Mouse (Mus musculus) G1E (cell line): ENCODE results near the gene Cfl2. TPM values are rescaled to one million over a fixed set of nuclear protein-coding genes. Genes with fewer than 3 reads are reported as not detected.
A peak's percentile ranks its signal among the peaks of the same experiment; 100 is the strongest.

ENCODE experiments used
- ATAC-seq: 2 replicates; pipeline ENCODE4 v1.8.0; 2016; ENCODE audit warnings: mild to moderate bottlenecking; ENCODE audit not compliant: insufficient number of reproducible peaks, poor library complexity, low FRiP score, severe bottlenecking; ENCODE audit errors: extremely low read depth
- DNase-seq: peaks from one replicate; pipeline ENCODE4 v3.0.0; 2012; ENCODE audit warnings: low spot score
- H3K27me3 ChIP-seq: 2 replicates; pipeline ENCODE4 v1.6.1; 2012; ENCODE audit warnings: mild to moderate bottlenecking, low read length, inconsistent platforms; ENCODE audit not compliant: insufficient read depth
- H3K36me3 ChIP-seq: replicated peaks from 2 replicates; pipeline ENCODE3; 2012; ENCODE audit warnings: mild to moderate bottlenecking, inconsistent platforms
- H3K4me1 ChIP-seq: 2 replicates; pipeline ENCODE4 v1.6.1; 2012; ENCODE audit warnings: low read depth, low read length, inconsistent platforms, mixed read lengths; ENCODE audit not compliant: insufficient read depth
- H3K4me3 ChIP-seq: 2 replicates; pipeline ENCODE4 v1.5.1; 2012; ENCODE audit warnings: low read depth, mild to moderate bottlenecking, inconsistent platforms, low read length, moderate library complexity, mixed read lengths
- H3K9me3 ChIP-seq: replicated peaks from 2 replicates; pipeline ENCODE4 v1.6.1; 2012; ENCODE audit warnings: inconsistent platforms
- CTCF ChIP-seq: IDR thresholded peaks from 2 replicates; pipeline ENCODE4 v1.5.1; 2012; ENCODE audit warnings: low read depth, low read length, inconsistent platforms, mixed read lengths
- GATA1 ChIP-seq: IDR thresholded peaks from 2 replicates; pipeline ENCODE4 v1.6.1; 2012; ENCODE audit warnings: borderline replicate concordance, low read length, inconsistent platforms, mixed read lengths
- GATA2 ChIP-seq: IDR thresholded peaks from 2 replicates; pipeline ENCODE4 v1.6.1; 2012; ENCODE audit warnings: low read depth, low read length, inconsistent platforms, borderline replicate concordance
- POLR2AphosphoS5 ChIP-seq: IDR thresholded peaks from 2 replicates; pipeline ENCODE4 v1.6.1; 2012; ENCODE audit warnings: low read depth, low read length, inconsistent platforms; ENCODE audit not compliant: insufficient replicate concordance
- TAL1 ChIP-seq: conservative IDR thresholded peaks from 2 replicates; pipeline ENCODE4 v1.6.1; 2012; ENCODE audit warnings: low read depth, low read length, inconsistent platforms, mixed read lengths
- polyA plus RNA-seq: library from polyadenylated mRNA; stranded (reverse); fragments of >175 nt; gene quantifications from 2 replicates; pipeline ENCODE4 v1.2.3, GENCODE M21; 2012
- total RNA-seq, 2 experiments: library from RNA; stranded (forward) in 1 of 2; stranded (reverse) in 1 of 2; fragments of 200-1000 nt in 1 of 2; fragments of >200 nt in 1 of 2; fragmentation: Nextera tagmentation in 1 of 2; gene quantifications; 2 replicates each; pipeline ENCODE4 v1.2.3; 2014 to 2017

The Cfl2 gene
- total and polyA plus RNA-seq, 3 experiments = 3.1 to 53.0 (median 45.0) TPM

GRCm38 (mm10) chr12:54844415-54844814 is 18.3 kb downstream of the Cfl2 start:
- DNase-seq (no peak), ATAC-seq (no peak)

GRCm38 (mm10) chr12:54841576-54841975 is 21.1 kb downstream of the Cfl2 start:
- Histone ChIP-seq H3K27me3 (peaks cover 4% of the 10 kb centered on the region), H3K4me1 (peaks cover 10% of the 10 kb centered on the region), H3K36me3 (no peaks in the 10 kb centered on the region), H3K9me3 (no peaks in the 10 kb centered on the region), H3K4me3 (no peak overlapping the region)
- TF ChIP-seq TAL1 = no peak
- no peak for TF ChIP-seq GATA2
- no peak for TF ChIP-seq POLR2AphosphoS5
- no peak for TF ChIP-seq GATA1
- TF ChIP-seq CTCF = no peak
- DNase-seq (no peak), ATAC-seq (no peak)

More at GRCm38 (mm10) chr12:54844415-54844814, 18.3 kb downstream of the Cfl2 start:
- no peaks in the 10 kb centered on the region for H3K36me3 ChIP-seq
- no peak overlapping the region for H3K4me3 ChIP-seq
- no peaks in the 10 kb centered on the region; the same call in 1 of the 2 replicates for H3K27me3 ChIP-seq
- TF ChIP-seq CTCF (no peak), POLR2AphosphoS5 (no peak), TAL1 (no peak), GATA2 (no peak), GATA1 (no peak)
- H3K9me3 ChIP-seq = no peaks in the 10 kb centered on the region
- peaks cover 12% of the 10 kb centered on the region for H3K4me1 ChIP-seq

DNA sequence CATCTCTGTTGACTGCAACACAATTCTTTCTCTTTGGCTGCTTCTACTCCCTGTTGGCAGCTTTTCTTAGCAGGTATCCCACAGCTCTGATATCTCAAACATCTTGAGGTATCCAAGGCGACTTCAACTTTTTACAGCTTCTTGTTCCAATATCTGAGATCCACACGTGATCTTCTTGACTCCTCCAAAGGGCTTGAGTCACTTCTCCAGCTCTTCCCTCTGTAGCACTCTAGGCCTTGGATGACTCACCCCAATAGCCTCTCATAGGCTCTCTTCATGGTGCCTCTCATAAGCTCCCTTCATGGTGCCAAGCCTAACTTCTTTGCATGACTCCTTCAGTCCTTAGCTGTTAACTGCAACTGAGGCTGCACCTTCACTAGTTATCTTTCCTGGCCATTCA is 22.9 kb downstream of the Cfl2 start:
- DNase-seq (no peak), ATAC-seq (no peak)
- H3K27me3 ChIP-seq = peaks cover 7% of the 10 kb centered on the region
- H3K4me1 ChIP-seq = peaks cover 18% of the 10 kb centered on the region
- TF ChIP-seq CTCF (no peak), GATA1 (no peak), GATA2 (no peak), TAL1 (no peak), POLR2AphosphoS5 (no peak)
- H3K36me3 ChIP-seq = no peaks in the 10 kb centered on the region
- no peaks in the 10 kb centered on the region for H3K9me3 ChIP-seq
- H3K4me3 ChIP-seq = no peak overlapping the region

GRCm38 (mm10) chr12:54838931-54839330 is 23.7 kb downstream of the Cfl2 start:
- TF ChIP-seq GATA2 (no peak), TAL1 (no peak), CTCF (no peak), GATA1 (no peak), POLR2AphosphoS5 (no peak)
- DNase-seq (no peak), ATAC-seq (no peak)
- Histone ChIP-seq H3K4me1 (peaks cover 17% of the 10 kb centered on the region), H3K9me3 (no peaks in the 10 kb centered on the region), H3K27me3 (peaks cover 9% of the 10 kb centered on the region), H3K36me3 (no peaks in the 10 kb centered on the region), H3K4me3 (no peak overlapping the region)

- TF ChIP-seq GATA1 (no peak), CTCF (no peak), POLR2AphosphoS5 (no peak), TAL1 (no peak)
- Histone ChIP-seq H3K9me3 (no peaks in the 10 kb centered on the region), H3K4me1 (peaks cover 20% of the 10 kb centered on the region), H3K36me3 (no peaks in the 10 kb centered on the region), H3K4me3 (no peak overlapping the region; the same call in 1 of the 2 replicates), H3K27me3 (peaks cover 12% of the 10 kb centered on the region)
- DNase-seq (no peak), ATAC-seq (no peak)
Measured at GRCm38 (mm10) chr12:54835608-54836570, 26.8 kb downstream of the Cfl2 start.

DNA sequence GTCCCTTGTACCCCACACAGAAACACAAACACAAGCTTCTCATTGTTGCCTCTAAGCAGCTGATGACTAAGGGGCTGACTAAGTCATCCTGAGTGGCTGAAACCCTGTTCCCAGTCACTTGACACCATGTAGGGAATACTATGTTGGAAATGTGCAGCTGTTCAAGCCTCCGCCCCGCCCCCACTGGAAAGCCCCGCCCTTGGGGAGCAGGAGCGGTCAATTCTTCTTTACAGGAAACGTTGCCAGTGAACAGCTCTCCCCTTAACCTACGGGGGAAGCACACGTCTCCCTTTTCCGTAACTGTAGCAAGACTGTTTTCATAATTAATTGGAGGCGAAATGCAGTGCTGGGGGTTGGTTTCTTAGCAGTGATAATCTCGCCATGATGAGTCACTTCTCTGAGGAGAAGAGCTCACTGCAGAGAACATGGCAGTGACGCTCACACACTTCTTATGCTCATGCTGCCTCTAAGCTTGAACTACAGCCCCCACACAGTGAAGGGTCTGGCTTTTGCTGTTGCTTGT is 27.7 kb downstream of the Cfl2 start:
- no peak for TF ChIP-seq GATA1
- no peak for TF ChIP-seq POLR2AphosphoS5
- TF ChIP-seq GATA2 = no peak
- H3K27me3 ChIP-seq = peaks cover 12% of the 10 kb centered on the region
- H3K4me1 ChIP-seq = peaks cover 18% of the 10 kb centered on the region

More for the DNA sequence above, 27.7 kb downstream of the Cfl2 start:
- Histone ChIP-seq H3K9me3 (no peaks in the 10 kb centered on the region), H3K36me3 (no peaks in the 10 kb centered on the region), H3K4me3 (peak overlapping the region; percentile 41; the same call in 1 of the 2 replicates)
- ATAC-seq (peak; percentile 52), DNase-seq (peak; percentile 29)
